Mouse (Mus musculus) cerebral cortex, adult 2 months (tissue): ENCODE measurements around the gene Msi2.

Source experiments
- WGBS: fragments of 180-500 bp; shearing (Covaris S2); methylation state at CpG from one replicate; pipeline ENCODE4 v1.1.7; 2018; 5-methylcytosine and 5-hydroxymethylcytosine counted together

The Msi2 gene

GRCm38 (mm10) chr11:88363481-88363880, 354.8 kb downstream of the Msi2 start:
- 80% methylated on average over 14 of the region's 14 CpGs for whole genome bisulfite sequencing

DNA sequence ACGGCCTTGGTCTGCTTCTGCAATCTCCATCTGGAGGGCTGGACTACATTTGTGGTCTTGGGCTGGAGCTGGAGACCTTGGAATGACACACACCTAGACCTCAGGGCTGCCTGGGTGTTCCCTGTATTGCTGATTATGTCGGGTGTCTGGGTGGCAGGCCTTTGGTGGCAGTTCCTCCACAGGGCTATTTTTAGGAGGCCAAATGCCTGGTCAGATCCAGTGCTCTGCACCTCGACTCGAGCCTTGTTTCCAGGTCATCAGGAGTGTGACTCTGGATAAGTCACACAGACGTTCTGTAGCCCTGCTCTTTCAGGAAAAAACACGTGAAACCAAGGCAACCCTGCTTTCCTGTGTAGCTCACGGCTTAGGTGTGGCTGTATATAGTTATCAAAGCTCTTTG, 358.6 kb downstream of the Msi2 start:
- 80% methylated on average over 7 of the region's 7 CpGs for WGBS

DNA sequence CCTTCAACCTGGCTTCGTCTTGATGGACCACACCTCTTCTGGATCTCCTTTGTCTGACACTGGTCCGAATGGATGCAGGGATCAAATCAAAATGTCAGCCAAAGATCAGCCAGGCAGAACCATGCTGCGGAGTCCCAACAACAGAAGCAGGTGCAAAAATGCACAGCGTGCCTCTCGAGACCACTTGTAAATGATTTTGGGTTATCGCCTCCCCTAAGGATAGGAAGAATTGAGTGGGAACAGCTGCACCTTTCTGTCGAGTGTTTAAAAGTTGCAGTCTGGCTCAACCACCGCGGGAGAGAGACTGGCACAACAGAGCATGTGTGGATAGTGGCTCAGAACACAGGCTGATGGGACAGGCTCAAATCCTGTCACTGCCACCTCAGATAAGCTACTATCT, 361.0 kb downstream of the Msi2 start:
- 34% methylated on average over 9 of the region's 9 CpGs for WGBS

DNA sequence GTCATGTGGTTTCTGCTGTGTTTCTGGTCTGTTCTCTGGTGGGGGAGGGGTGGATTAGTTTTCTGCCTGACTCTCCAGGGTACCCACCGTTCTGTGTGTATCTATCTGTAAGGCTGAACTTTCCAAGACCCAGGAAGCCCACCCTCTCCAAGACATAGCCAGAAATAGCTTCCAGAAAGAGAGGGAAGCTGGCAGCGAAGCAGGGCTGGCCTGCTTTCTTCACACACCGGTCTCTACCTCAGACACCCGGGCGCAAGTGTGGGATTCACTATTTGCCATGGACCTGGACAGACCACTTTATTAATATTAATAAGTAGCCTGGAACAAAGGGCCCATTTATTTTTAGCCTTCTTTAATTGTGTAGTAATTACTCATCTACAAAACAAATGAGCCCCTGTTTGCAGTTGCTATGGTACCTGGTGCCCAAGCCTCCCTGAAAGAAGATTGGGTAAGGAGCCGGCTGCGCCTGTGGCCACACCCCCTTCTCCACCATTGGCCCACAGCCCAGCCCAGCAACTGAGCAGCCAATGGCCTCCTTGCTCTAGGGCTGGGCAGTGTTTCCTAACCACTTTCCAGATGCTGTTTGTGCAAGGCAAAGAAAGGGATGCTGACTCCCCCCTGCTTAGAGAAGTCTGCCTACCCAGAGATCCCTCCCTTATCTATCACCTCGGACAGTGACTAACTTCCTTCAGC, 361.6 kb downstream of the Msi2 start:
- WGBS, result 43% methylated on average over 8 of the region's 8 CpGs

DNA sequence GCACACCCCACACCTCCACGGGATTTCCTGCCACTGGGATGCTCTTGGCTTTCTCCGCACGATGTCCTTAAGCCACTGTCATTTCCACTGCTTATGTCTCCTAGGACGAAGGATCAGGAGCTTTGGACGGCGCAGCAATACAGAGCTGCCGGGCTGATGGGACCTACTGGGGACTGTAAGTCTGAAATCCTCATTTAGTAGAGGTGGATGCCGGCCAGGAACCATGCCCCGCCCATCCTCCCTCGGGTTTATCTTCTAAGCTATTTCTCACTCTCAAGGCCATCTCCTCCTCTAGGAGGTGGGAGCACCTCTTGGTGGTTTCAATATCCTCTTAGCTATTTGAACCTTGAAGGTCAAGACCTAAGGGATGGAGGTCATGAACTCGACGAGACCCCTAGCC, 362.3 kb downstream of the Msi2 start:
- 69% methylated on average over 12 of the region's 12 CpGs for WGBS

DNA sequence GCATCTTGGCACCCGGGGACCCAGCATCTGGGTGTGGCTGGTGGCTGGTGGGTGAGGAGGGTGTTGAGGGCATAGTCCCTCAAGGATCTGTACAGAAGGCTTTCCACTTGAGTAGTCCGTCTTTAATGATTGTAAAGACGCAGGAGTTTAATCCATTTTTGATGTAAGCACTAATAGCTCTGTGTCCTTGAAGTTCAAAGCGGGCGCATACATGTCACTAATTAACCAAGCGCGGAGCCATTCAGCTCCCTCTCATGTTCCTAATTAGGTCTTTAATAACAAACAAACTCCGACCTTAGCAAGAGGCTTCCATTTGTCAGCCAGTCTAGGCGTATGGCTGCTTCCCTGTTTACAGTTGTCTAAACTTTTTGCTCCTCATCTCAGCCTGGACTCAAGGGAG, 363.5 kb downstream of the Msi2 start:
- WGBS, result 87% methylated on average over 9 of the region's 9 CpGs

GRCm38 (mm10) chr11:88351722-88352473, 366.4 kb downstream of the Msi2 start:
- WGBS, result 73% methylated on average over 3 of the region's 3 CpGs

DNA sequence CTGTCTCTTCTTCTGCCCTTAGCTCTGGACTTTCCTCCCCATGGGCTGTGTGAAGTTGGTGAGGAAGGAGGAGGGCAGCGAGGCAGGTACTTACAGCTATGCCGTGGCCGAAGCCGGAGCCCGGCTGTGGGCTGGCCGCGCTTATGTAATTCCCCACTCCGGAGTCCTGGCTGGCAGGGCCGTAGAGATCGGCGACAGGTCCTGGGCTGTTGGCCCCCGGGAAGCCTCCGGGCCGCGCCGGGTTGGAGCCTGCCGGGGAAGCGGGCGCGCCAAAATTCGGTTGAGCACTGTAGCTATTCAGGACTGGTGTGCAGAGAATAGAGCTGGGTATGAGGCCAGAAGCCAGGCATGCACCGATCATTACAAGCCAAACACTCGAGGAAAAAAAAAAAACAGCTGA, 369.6 kb downstream of the Msi2 start:
- 62% methylated on average over 23 of the region's 23 CpGs for WGBS

- 66% methylated on average over 3 of the region's 3 CpGs for WGBS
These were observed 370.3 kb downstream of the Msi2 start for GRCm38 (mm10) chr11:88348056-88348455.

DNA sequence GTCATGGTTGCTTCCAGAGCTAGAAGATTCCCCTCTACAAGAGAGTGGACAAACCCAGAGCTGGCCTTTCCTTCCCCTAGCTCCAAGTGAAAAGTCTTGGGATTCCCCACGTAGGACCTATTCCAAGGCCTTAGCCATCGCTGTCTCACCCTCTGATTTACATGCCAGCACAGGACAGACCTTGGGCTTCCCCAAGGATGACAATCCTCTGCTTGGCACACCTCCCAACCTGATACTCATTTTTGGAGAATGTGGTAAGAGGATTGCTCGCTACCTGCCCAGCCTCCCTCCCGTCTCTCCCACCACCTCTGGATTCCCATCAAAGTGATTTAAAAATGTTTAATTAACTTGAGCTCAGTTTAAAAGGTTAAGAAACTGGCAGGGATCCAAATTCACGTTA, 372.2 kb downstream of the Msi2 start:
- 76% methylated on average over 5 of the region's 5 CpGs for WGBS

DNA sequence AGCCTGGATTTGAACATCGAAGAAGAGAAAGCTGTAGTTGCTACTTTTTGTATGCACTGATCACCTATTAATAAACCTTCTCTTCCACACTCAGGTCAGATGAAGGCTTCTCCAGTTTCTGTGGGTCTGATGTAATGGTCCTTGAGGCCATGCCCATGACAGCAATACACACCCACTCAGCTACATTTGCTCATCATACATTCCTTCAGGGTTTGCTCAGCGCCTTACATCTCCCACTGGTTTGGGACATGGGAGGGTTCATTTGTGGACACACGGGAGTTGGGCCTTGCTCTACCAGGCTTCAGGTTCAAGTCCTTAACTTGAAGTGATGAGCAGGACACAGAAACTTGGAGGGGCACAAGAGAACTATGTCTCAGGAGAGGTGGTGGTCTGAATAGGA, 380.4 kb downstream of the Msi2 start:
- 97% methylated on average over 3 of the region's 3 CpGs for WGBS

DNA sequence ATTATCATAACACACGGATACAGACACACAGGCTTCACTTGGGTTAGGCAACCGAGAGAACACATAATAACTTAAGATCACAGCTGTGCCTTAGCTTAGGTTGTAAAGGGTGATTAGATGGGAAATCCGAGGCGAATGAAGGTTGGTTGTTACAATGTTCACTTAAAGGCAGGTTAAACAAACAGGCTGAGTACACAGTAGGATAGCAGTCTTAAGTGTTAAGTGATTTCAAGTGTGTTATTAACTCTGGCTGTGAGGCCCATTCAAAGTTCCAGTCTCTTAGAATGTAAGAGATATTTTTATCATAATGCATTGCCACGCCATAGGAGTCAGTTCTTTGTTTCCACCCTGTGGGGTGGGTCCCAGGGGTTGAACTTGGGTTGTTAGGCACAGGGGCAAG, 383.4 kb downstream of the Msi2 start:
- 86% methylated on average over 5 of the region's 5 CpGs for WGBS

GRCm38 (mm10) chr11:88332309-88332934, 385.9 kb downstream of the Msi2 start:
- WGBS, result 90% methylated on average over 8 of the region's 8 CpGs

DNA sequence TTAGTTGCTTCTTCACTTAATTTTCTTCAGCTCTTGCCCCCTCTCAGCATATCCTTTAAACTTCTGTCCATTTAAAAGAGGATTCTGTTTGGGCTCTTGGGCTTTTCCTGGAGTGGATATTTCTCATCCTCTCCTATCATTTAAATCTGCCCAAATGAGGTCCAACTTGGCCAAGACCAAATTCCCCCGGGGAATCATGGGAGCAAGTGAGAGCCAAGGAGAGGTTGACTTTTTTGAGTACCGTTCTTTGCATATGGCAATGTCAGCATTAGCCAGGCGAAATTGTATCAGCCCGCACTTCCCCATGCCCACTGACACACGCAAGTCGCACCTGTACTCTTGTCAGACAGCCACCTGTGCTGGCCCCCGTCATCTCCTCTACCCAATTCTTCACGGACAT, 386.6 kb downstream of the Msi2 start:
- WGBS, result 91% methylated on average over 8 of the region's 8 CpGs

GRCm38 (mm10) chr11:88330799-88331198, 387.5 kb downstream of the Msi2 start:
- 39% methylated on average over 11 of the region's 11 CpGs for WGBS

DNA sequence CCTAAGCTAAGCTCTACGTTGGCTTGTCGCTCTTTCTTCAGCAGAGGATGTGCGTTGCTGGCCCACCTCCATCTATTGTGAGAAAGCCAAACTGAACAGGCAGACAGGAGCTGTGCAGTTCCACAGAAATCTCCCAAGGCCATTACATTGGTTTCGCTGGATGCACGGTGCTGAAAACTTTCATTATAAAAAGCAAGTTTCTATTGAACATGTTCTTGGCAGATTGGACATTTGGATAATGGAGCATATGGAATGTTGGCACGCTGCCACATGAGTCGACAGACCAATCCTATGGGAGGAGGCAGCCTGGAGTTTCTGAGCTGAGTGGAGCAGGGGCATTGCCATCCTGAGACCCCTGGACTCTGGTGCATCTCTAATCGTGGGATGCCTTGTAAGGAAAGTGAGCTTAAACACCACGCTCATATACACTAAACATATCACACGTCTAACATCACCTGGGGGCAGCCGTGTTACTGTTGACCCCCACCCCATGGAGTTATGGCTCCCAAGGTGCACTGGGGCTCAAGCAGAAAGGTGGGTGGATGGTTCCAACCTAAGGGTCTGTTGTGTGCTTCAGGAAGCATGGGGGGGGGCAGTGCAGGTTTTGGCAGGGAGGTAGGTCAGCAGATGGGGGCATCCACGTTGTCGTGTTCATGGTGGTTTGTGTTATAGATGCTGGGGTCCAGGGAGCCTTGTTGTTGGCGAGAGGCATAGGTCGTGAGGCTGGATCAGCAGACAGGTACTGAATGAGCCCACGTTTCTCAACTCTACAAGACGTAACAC, 389.3 kb downstream of the Msi2 start:
- WGBS, result 64% methylated on average over 17 of the region's 17 CpGs

- WGBS, result 46% methylated on average over 4 of the region's 4 CpGs
These were observed 391.3 kb downstream of the Msi2 start for GRCm38 (mm10) chr11:88327016-88327415.

GRCm38 (mm10) chr11:88318850-88319249, 399.5 kb downstream of the Msi2 start:
- 77% methylated on average over 5 of the region's 5 CpGs for WGBS

- 84% methylated on average over 5 of the region's 5 CpGs for WGBS
These were observed 402.9 kb downstream of the Msi2 start for GRCm38 (mm10) chr11:88315393-88315792.

GRCm38 (mm10) chr11:88314471-88314870, 403.8 kb downstream of the Msi2 start:
- WGBS, result 91% methylated on average over 6 of the region's 6 CpGs

DNA sequence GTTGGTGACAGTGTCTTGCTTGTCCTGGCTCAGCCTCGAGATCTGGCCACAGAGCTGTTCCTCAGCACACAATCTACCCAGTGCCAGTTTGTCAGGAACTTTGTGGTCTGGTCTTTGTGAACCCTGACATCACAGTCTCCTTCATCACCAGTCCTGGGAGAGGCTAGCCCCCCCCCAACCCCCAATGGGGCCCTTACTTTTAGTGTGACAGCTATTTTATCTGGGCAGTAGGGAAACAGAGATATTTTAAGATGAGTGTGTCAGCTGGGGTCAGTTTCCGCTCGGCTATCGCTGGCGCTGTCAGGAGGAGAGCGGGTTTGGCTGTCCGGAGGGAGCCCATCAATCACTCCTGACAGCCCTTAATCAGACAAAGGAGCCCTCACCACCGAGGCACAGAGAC, 404.8 kb downstream of the Msi2 start:
- 80% methylated on average over 8 of the region's 8 CpGs for WGBS

GRCm38 (mm10) chr11:88311606-88312005, 406.7 kb downstream of the Msi2 start:
- WGBS, result 85% methylated on average over 7 of the region's 7 CpGs
